Mouse (Mus musculus) retina, postnatal 7 days (tissue): ENCODE data around the gene Jade1.

Experiments
- DNase-seq: peaks from one replicate; pipeline ENCODE4 v3.0.0-alpha.2; 2012; ENCODE audit warnings: low read depth, low spot score

The Jade1 gene

DNA sequence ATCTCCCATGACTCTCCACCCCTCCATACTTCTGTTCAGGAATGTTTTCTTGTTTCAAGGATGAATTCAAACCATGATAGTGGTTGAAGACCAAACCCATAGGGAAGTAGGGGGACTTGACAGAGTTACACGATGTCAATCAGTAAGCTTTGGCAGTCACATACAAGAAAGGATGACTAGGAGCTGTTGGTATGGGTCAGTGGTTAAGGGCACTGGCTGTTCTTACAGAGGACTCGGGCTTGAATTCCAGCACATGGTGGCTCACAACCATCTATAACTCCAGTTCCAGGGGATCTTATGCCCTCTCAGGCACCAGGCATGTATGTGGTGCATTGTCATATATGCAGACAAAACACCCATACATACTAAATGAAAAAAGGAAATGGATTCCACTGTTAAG is 21.7 kb downstream of the Jade1 start:
- DNase-seq, result no peak

DNA sequence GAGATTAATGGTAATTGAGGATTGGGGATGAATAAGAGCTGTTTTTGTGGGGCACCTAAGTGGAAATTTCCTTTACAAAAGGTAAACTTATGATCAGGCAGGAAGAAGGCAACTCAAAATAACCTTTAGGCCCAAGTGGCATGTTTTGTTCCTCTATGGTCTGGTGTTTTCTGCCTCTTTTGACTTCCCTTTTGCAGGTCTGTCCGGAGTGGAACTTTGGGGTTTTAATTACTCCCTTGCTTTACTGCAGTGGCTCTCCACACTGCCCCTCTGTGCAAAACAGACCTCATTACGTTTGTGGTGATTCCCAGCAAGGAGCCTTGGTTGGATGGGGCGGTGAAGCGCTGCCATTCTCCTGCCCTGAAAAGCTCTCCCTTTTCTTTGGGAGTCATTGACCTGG is 24.3 kb downstream of the Jade1 start:
- no peak for DNase-seq

GRCm38 (mm10) chr3:41580401-41581323 is 25.1 kb downstream of the Jade1 start:
- no peak for DNase-seq

GRCm38 (mm10) chr3:41581436-41581835 is 25.9 kb downstream of the Jade1 start:
- DNase-seq, result no peak

GRCm38 (mm10) chr3:41582256-41582655 is 26.7 kb downstream of the Jade1 start:
- no peak for DNase-seq

GRCm38 (mm10) chr3:41583092-41583491 is 27.6 kb downstream of the Jade1 start:
- DNase-seq, result no peak

DNA sequence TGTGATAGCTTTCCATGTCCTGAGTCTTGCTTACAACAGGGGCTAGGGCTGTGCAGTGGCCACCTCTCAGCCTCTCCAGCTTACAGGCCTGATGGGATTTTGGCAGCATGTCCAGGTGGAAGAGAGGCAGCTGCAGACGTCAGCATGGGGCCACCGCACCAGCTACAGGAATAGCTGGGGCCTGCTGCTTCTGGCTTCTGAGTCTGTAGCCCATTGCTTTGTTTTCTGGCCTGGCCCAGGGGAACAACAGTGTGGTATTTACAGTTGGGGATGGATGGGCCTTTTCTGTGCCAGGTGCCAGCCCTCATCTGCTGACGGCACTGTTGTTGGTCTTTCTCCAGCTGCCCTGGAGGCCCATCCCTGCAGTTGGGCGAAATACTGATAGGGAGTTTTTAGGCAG is 28.1 kb downstream of the Jade1 start:
- no peak for DNase-seq

- DNase-seq, result no peak
Observed at GRCm38 (mm10) chr3:41585548-41585947, 30.0 kb downstream of the Jade1 start.

- DNase-seq, result no peak
Observed at GRCm38 (mm10) chr3:41586330-41586729, 30.8 kb downstream of the Jade1 start.

- no peak for DNase-seq
Observed at GRCm38 (mm10) chr3:41586917-41587316, 31.4 kb downstream of the Jade1 start.

- no peak for DNase-seq
Observed at GRCm38 (mm10) chr3:41587588-41587987, 32.1 kb downstream of the Jade1 start.

DNA sequence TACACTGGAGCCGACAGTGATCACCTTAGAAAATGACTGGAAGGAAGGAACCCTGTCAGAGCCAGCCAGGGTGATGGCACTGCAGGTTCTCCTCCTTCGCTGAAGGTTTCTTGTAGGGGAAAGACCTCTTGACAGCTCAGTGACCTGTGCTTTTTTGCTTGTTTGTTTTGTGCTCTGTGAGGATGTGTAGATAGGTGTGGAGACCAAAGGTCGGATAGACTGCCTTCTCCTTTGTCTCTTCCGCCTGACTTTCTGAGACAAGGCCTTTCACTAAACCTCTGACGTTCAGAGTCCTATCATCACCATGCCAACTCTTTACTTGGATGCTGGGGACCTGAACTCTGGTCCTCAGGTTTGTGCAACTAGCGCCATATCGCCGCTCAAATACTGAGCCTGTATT is 33.0 kb downstream of the Jade1 start:
- DNase-seq, result no peak

GRCm38 (mm10) chr3:41589246-41589914 is 33.8 kb downstream of the Jade1 start:
- no peak for DNase-seq

- no peak for DNase-seq
Observed at GRCm38 (mm10) chr3:41589988-41590387, 34.5 kb downstream of the Jade1 start.

DNA sequence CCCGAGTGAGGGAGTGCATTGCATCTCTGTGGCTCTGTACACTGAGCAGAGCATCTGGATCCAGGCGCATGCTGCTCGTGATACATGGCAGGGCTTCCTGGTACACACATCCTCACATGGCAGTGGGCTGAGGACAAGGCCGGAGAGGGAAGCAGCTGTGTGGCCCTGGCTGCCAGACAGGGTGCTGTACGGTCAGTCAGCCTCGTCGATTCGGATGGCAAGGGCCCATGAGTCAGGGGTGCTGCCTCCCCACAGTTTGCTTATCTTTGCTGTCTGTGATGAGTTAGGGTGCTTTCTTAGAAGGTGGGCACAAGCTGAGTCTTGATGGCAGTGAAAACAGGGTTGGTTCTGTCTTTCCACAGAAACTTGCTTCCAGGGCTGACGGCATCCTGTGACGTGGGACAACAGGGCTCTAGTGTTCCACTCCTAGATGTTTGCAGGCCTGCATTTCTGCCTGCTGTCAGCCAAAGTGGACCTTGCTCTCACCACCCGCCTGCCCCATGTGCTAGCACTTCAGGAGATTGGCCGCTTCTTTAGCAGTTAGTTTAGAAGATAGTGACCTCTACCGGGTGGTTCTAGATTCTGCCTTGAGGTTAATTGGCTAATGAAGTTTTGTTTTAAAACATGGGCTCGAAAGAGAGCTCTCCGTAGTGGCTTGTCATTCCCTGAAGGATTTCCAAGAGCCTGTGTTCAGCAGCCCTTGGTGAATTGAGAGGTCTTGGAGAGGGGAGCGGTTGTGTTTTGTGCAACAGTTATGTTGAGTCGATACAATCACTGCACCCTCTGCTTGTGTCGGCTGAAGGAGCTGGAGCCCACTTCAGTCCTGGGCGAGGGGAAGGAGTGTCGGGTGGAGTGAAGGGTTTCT is 35.4 kb downstream of the Jade1 start:
- DNase-seq, result no peak

DNA sequence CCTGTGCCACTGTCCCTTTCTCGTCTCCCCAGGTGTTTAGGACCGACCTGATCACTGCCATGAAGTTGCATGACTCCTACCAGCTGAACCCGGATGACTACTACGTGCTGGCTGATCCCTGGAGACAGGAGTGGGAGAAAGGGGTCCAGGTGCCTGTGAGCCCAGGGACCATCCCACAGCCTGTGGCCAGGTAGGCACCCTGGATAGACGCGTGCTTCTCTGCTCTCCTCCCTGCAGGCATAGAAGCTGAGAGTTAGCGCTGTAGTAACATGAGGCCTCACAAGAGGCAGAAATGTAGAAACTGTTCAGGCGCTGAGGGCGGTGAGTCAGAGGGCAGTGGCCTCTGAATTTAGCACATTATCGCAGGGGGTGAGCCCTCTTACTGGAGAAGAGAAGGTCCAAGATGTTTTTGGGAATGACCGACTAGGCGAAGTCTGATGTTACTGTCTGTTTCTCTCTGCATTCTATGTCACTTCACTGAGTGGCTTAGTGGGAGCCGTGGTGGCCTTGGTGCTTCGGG is 36.2 kb downstream of the Jade1 start:
- no peak for DNase-seq

DNA sequence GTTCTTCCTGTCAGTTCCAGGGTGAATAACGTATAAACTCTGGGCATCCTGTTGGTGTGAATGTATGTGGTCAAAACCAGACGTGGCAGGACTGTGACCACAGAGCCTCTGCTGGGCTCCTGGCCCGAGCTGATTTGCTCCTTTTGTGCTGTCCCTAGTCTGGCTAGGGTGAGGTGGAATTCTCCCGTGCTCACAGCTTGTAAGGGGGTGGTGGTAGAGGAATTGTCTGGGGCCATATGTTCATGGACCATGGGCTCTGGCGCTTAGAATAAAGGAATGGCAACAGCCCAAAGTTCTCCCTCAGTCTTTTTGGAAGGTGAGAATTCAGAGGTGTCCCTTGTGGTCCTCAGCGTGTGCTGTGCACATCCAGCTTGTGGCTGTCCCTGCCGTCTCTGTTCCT is 37.3 kb downstream of the Jade1 start:
- no peak for DNase-seq

GRCm38 (mm10) chr3:41594097-41594879 is 38.8 kb downstream of the Jade1 start:
- DNase-seq, result no peak

GRCm38 (mm10) chr3:41595010-41595409 is 39.5 kb downstream of the Jade1 start:
- no peak for DNase-seq

- DNase-seq, result no peak
Observed at GRCm38 (mm10) chr3:41597036-41597435, 41.5 kb downstream of the Jade1 start.

GRCm38 (mm10) chr3:41598412-41598811 is 42.9 kb downstream of the Jade1 start:
- no peak for DNase-seq
